Mouse (Mus musculus) embryonic facial prominence, embryonic 11.5 days (tissue): ENCODE data around the gene P4ha3. TPM values are rescaled to one million over a fixed set of nuclear protein-coding genes. Genes with fewer than 3 reads are reported as not detected.

Experiments used
- ATAC-seq: fragments of 200-750 bp; cut with Nextera tagmentation; replicated peaks from 2 replicates; pipeline ENCODE4 v1.8.0; 2017; ENCODE audit warnings: low read depth; ENCODE audit not compliant: insufficient number of reproducible peaks, low FRiP score, low TSS enrichment
- DNase-seq: peaks from one replicate; pipeline ENCODE4 v3.0.0-alpha.2; 2015; ENCODE audit warnings: low spot score
- H3K27ac ChIP-seq: fragments of 300-500 bp; sonication (generic); replicated peaks from 2 replicates; pipeline ENCODE4 v1.5.1; 2014; ENCODE audit warnings: mild to moderate bottlenecking, low read depth, low read length, control low read depth
- H3K27me3 ChIP-seq: fragments of 300-500 bp; sonication (generic); 2 replicates; pipeline ENCODE4 v1.6.1; 2014; ENCODE audit warnings: mild to moderate bottlenecking, low read length, moderate library complexity, mixed read lengths; ENCODE audit not compliant: control insufficient read depth, insufficient read depth
- H3K36me3 ChIP-seq: fragments of 300-500 bp; sonication (generic); replicated peaks from 2 replicates; pipeline ENCODE4 v1.6.1; 2014; ENCODE audit warnings: low read depth, mild to moderate bottlenecking, low read length, moderate library complexity, mixed read lengths; ENCODE audit not compliant: control insufficient read depth, insufficient read depth
- H3K4me1 ChIP-seq: fragments of 300-500 bp; sonication (generic); 2 replicates; pipeline ENCODE4 v1.6.1; 2014; ENCODE audit warnings: low read length, mixed read lengths; ENCODE audit not compliant: control insufficient read depth, insufficient read depth
- H3K4me2 ChIP-seq: fragments of 300-500 bp; sonication (generic); 2 replicates; pipeline ENCODE4 v1.6.1; 2014; ENCODE audit warnings: low read depth, mild to moderate bottlenecking, control low read depth, low read length, moderate library complexity
- H3K4me3 ChIP-seq: fragments of 300-500 bp; sonication (generic); 2 replicates; pipeline ENCODE4 v1.5.1; 2014; ENCODE audit warnings: low read depth, low read length, control low read depth
- H3K9ac ChIP-seq: fragments of 300-500 bp; sonication (generic); replicated peaks from 2 replicates; pipeline ENCODE4 v1.6.1; 2014; ENCODE audit warnings: mild to moderate bottlenecking, control low read depth, low read length
- H3K9me3 ChIP-seq: fragments of 300-500 bp; sonication (generic); replicated peaks from 2 replicates; pipeline ENCODE4 v1.6.1; 2016; ENCODE audit warnings: mild to moderate bottlenecking, low read length, inconsistent platforms, mixed read lengths; ENCODE audit not compliant: control insufficient read depth
- WGBS: fragments of 180-500 bp; shearing (Covaris S2); extraction: QIAGEN DNeasy Blood & Tissue Kit; methylation state at CpG from one replicate; pipeline ENCODE4 v1.1.7; 2014; 5-methylcytosine and 5-hydroxymethylcytosine counted together
- polyA plus RNA-seq: library from polyadenylated mRNA; unstranded; fragments of >200 nt; fragmentation: Nextera tagmentation; extraction: Ambion mirVana; gene quantifications from 2 replicates; pipeline ENCODE4 v1.2.1, GENCODE M21; 2014

Gene P4ha3
- polyA plus RNA-seq, 1 experiment from 2014 or later: 10.2 TPM

DNA sequence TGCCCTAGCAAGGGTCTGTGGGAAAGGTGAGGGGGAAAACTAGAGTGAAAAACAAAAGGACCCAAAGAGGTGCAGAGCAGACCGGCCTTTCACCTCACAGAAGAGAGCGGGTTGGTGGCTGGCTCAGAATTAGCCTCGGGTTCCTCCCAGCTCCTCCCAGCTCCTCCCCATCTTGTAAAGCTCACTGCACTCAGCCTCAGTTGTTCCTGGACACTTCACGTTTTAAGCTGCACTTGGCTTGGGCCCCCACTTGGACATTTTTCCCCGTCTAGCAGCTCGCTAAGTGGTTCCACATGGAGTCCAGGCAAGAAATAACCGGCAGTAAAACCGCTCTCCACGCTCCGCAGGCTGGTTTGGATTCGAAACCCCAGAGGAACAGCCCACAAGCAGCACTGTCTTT is 3.3 kb downstream of the P4ha3 start:
- Histone ChIP-seq H3K4me3 (no peak overlapping the region), H3K4me2 (peak overlapping the region; percentile 38), H3K4me1 (peaks cover 2% of the 10 kb centered on the region; the same call in 1 of the 2 replicates), H3K27me3 (peaks cover 3% of the 10 kb centered on the region; the same call in 1 of the 2 replicates), H3K27ac (peak overlapping the region; percentile 96), H3K36me3 (no peaks in the 10 kb centered on the region), H3K9me3 (no peaks in the 10 kb centered on the region), H3K9ac (peak overlapping the region; percentile 43)
- 17% methylated on average over 11 of the region's 11 CpGs for WGBS
- ATAC-seq (peak; percentile 49), DNase-seq (peak; percentile 85)

DNA sequence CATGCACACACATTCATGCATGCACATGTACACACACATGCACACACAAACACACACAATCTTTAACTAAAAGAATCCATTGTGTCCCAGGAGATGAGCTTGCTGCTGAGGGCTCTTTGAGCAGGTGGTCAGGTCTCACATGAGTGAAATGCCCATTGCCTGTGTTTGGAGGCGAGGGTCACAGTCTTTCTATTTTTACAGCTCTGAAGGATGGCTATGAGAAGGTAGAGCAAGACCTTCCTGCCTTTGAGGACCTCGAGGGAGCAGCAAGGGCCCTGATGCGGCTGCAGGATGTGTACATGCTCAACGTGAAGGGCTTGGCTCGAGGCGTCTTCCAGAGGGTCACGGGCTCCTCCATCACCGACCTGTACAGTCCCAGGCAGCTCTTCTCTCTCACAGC is 8.2 kb downstream of the P4ha3 start:
- Histone ChIP-seq H3K9ac (no peak overlapping the region), H3K4me3 (no peak overlapping the region), H3K36me3 (no peaks in the 10 kb centered on the region), H3K4me2 (no peak overlapping the region), H3K27ac (no peak overlapping the region), H3K27me3 (no peaks in the 10 kb centered on the region), H3K9me3 (no peaks in the 10 kb centered on the region), H3K4me1 (peaks cover 2% of the 10 kb centered on the region; the same call in 1 of the 2 replicates)
- no peak for ATAC-seq
- WGBS: 82% methylated on average over 8 of the region's 8 CpGs
- no peak for DNase-seq

DNA sequence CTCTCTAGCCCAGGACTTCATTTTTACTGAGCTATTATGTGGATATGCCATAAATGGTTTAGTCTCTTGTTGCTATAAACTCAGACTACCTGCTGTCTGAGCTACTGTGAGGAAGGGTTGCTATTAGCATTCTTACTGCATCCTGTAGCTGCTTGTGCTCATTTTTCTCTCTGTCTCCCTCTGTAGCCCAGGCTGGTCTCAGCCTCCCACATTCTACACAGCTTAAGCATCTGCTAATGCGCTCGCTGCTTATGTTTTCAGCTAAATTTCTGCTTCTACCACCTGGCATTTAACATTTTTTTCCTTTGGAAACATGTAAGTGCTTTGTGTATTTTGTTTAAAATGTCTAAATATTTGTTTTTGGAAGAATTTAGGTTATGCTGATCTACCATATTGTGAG is 10.4 kb downstream of the P4ha3 start:
- Histone ChIP-seq H3K27ac (no peak overlapping the region), H3K9ac (no peak overlapping the region), H3K9me3 (no peaks in the 10 kb centered on the region), H3K4me1 (no peaks in the 10 kb centered on the region), H3K4me3 (no peak overlapping the region), H3K4me2 (no peak overlapping the region), H3K36me3 (no peaks in the 10 kb centered on the region), H3K27me3 (no peaks in the 10 kb centered on the region)
- ATAC-seq (no peak), DNase-seq (no peak)
- whole genome bisulfite sequencing: 95% methylated on average over 2 of the region's 2 CpGs

DNA sequence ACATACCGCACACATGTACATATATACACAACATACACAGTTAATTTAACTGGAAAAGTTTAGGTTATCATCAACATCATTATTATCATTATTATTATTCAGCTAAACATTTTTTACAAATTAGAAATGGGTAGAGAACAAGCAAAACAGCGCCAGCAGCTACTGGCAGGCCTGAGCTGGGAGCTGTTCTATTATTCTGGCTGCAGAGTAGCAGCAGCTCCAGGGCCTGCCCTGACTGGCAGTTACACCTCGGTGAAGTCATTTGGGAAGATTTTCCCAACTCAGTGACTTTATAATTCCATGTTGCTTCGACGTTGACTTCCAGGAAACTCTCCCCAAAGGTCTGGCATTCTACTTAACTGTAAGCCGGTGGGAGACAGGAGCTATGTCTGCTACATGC is 11.4 kb downstream of the P4ha3 start:
- Histone ChIP-seq H3K27me3 (no peaks in the 10 kb centered on the region), H3K27ac (no peak overlapping the region), H3K4me2 (no peak overlapping the region), H3K4me1 (no peaks in the 10 kb centered on the region), H3K36me3 (no peaks in the 10 kb centered on the region), H3K4me3 (no peak overlapping the region), H3K9me3 (no peaks in the 10 kb centered on the region), H3K9ac (no peak overlapping the region)
- ATAC-seq (no peak), DNase-seq (no peak)
- WGBS: 82% methylated on average over 6 of the region's 6 CpGs

DNA sequence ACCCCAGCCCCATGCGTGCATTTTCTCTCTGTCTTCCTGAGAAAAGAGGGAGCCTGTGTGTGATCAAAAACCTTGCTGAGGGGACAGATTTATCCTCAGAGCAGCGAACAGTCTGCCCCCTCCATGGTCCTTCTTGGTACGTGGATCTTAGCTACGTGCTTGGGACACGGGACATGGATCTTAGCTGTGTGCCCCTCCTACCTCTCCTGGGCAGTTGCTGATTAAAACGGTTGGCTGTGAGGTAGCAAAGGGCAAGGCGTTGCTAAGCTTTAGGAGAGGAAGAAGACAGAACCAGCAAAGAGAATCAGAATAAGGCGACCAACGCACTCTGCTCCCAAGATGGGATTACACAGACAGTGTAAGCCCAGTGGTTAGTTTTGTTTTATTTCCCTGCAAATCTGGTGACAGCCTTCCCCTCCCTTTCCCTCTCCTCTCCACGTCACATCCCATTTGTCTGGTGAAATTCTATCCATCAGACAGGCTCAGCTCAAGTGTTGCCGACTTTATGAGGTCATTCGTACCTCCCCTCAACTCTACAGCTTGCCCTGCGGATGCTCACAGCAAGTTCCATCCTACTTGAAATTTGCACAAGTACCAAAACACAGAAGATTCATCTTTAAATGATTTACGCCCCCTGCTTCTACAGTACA is 13.7 kb downstream of the P4ha3 start:
- peak; percentile 60 for DNase-seq
- Histone ChIP-seq H3K27me3 (no peaks in the 10 kb centered on the region), H3K4me1 (no peaks in the 10 kb centered on the region), H3K9me3 (no peaks in the 10 kb centered on the region), H3K4me2 (no peak overlapping the region), H3K9ac (no peak overlapping the region), H3K27ac (no peak overlapping the region), H3K4me3 (no peak overlapping the region), H3K36me3 (no peaks in the 10 kb centered on the region)
- 68% methylated on average over 14 of the region's 14 CpGs for WGBS
- no peak for ATAC-seq

DNA sequence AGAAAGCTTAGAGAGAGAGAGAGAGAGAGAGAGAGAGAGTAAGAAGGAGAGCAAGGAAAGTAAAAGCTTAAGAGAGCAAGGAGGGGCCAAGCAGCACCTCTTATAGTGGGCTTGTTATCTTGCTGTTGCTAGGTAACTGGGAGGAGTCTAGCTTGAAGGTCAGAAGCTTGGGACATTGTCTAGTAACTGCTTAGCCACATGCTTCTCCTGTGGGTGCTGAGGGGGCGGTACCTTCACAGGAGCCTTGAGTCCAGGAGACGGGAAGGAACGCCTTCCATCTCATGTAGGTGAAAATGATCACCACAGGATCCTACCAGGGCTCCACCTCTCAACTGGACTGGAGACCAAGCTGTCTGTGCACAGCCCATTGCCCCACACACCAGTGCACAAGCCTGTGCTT is 16.1 kb downstream of the P4ha3 start:
- H3K9me3 ChIP-seq: no peaks in the 10 kb centered on the region
- no peaks in the 10 kb centered on the region for H3K4me1 ChIP-seq
- DNase-seq (no peak), ATAC-seq (no peak)
- H3K36me3 ChIP-seq: no peaks in the 10 kb centered on the region
- 85% methylated on average over 3 of the region's 3 CpGs for WGBS
- no peak overlapping the region for H3K4me2 ChIP-seq
- H3K9ac ChIP-seq: no peak overlapping the region
- H3K27ac ChIP-seq: no peak overlapping the region
- H3K27me3 ChIP-seq: no peaks in the 10 kb centered on the region
- no peak overlapping the region for H3K4me3 ChIP-seq

DNA sequence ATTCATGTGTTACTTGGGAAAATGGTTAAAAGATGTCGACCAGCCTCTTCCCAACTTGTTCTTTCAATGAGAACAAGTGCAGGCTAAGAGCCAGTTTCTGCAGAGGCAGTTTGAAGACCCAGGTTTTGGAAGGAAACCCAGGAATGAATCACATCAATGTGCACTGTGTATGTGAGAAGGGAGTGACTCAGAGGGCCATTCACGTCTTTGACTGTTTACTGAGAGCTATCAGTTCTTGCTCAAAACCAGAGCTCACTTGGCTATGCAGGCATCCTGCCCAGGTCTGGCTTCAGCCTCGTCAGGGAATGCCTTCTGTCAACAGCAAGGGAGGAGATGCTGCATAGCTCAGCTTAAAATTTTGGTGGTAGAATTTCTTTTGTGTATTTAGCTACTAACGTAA is 17.0 kb downstream of the P4ha3 start:
- Histone ChIP-seq H3K27me3 (no peaks in the 10 kb centered on the region), H3K9me3 (no peaks in the 10 kb centered on the region), H3K27ac (no peak overlapping the region), H3K9ac (no peak overlapping the region), H3K4me3 (no peak overlapping the region), H3K36me3 (no peaks in the 10 kb centered on the region), H3K4me2 (no peak overlapping the region), H3K4me1 (no peaks in the 10 kb centered on the region)
- ATAC-seq: no peak
- no peak for DNase-seq
- WGBS: 79% methylated on average over 4 of the region's 4 CpGs

DNA sequence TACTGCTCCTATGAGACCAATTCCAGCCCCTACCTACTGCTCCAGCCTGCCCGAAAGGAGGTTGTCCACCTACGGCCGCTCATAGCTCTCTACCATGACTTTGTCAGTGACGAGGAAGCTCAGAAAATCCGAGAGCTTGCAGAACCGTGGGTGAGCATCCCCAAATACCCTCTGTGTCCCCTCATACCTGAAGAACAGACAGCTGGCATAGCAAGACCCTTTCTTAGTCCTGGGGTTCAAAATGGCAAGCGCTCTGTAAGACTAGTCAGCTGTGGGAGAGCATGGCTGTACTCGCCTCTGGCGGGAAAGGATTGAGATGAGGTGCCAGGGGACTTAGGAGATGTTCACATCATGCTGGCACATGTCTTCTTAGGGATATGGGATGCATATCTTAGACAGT is 20.6 kb downstream of the P4ha3 start:
- Histone ChIP-seq H3K9me3 (no peaks in the 10 kb centered on the region), H3K27me3 (no peaks in the 10 kb centered on the region), H3K36me3 (no peaks in the 10 kb centered on the region), H3K4me2 (no peak overlapping the region), H3K4me1 (no peaks in the 10 kb centered on the region; the same call in 1 of the 2 replicates), H3K9ac (no peak overlapping the region), H3K4me3 (no peak overlapping the region), H3K27ac (no peak overlapping the region)
- DNase-seq: no peak
- ATAC-seq: no peak
- 92% methylated on average over 9 of the region's 9 CpGs for WGBS
